In genomic region chr7:68332799-68333198, GRCm38 (mm10) we compare ENCODE assay signal across 34 mouse cellular contexts. TPM values are rescaled to one million over a fixed set of nuclear protein-coding genes. Genes with fewer than 3 reads are reported as not detected.
"Had no signal": no experiment of that assay in that cellular context is flagged by ENCODE, and none has a peak within 500 bp of the region (broad histone marks: within the 10 kb centered on the region; RNA-seq: fewer than 3 reads in every experiment).

No protein-coding gene starts in this region.

- H3K4me2 ChIP-seq: heart, embryonic 11.5 days; heart, embryonic 12.5 days; heart, embryonic 13.5 days; heart, embryonic 15.5 days; hindbrain, embryonic 12.5 days; hindbrain, embryonic 13.5 days; hindbrain, embryonic 14.5 days; hindbrain, embryonic 15.5 days; intestine, embryonic 15.5 days; kidney, embryonic 15.5 days had no signal

- H3K27ac ChIP-seq: heart, embryonic 13.5 days; heart, embryonic 15.5 days; hindbrain, embryonic 10.5 days; hindbrain, embryonic 12.5 days; hindbrain, embryonic 13.5 days; hindbrain, embryonic 14.5 days; hindbrain, embryonic 15.5 days; hindbrain, postnatal 0 days; intestine, embryonic 15.5 days; kidney, embryonic 15.5 days; kidney, postnatal 0 days; layer of hippocampus, adult 2 months; left cerebral cortex, adult 2 months had no signal

- H3K4me3 ChIP-seq: heart, embryonic 12.5 days; heart, embryonic 13.5 days; heart, embryonic 15.5 days; hindbrain, embryonic 10.5 days; hindbrain, embryonic 12.5 days; hindbrain, embryonic 13.5 days; hindbrain, embryonic 15.5 days; intestine, embryonic 15.5 days; kidney, embryonic 15.5 days; layer of hippocampus, adult 2 months; left cerebral cortex, adult 2 months had no signal

- H3K4me1 ChIP-seq: heart, embryonic 12.5 days; heart, embryonic 13.5 days; heart, embryonic 15.5 days; hindbrain, embryonic 10.5 days; hindbrain, embryonic 12.5 days; hindbrain, embryonic 13.5 days; hindbrain, embryonic 15.5 days; intestine, embryonic 15.5 days had no signal

- H3K36me3 ChIP-seq: heart, embryonic 12.5 days; heart, embryonic 13.5 days; heart, embryonic 15.5 days; hindbrain, embryonic 10.5 days; hindbrain, embryonic 12.5 days; hindbrain, embryonic 13.5 days; hindbrain, embryonic 15.5 days; intestine, embryonic 15.5 days; kidney, embryonic 15.5 days had no signal

- H3K9me3 ChIP-seq: heart, embryonic 13.5 days; heart, embryonic 15.5 days; hindbrain, embryonic 10.5 days; hindbrain, embryonic 12.5 days; hindbrain, embryonic 13.5 days; hindbrain, embryonic 15.5 days; intestine, embryonic 15.5 days had no signal

- H3K27me3 ChIP-seq: heart, embryonic 12.5 days; heart, embryonic 13.5 days; heart, embryonic 15.5 days; hindbrain, embryonic 12.5 days; hindbrain, embryonic 13.5 days; hindbrain, embryonic 15.5 days; intestine, embryonic 15.5 days; kidney, embryonic 15.5 days had no signal

- H3K9ac ChIP-seq: heart, embryonic 12.5 days; heart, embryonic 13.5 days; heart, embryonic 15.5 days; hindbrain, embryonic 12.5 days; hindbrain, embryonic 13.5 days; hindbrain, embryonic 14.5 days; hindbrain, embryonic 15.5 days; intestine, embryonic 15.5 days; kidney, embryonic 15.5 days had no signal

- ATAC-seq: hindbrain, embryonic 16.5 days; hindbrain, postnatal 0 days; inflammation-experienced regulatory T-cells, adult 6 months; intestine, embryonic 15.5 days; intestine, embryonic 16.5 days; intestine, postnatal 0 days had no signal

- DNase-seq: heart, postnatal 10 days; heart, postnatal 14 days; heart, postnatal 36 days; heart, postnatal 4 days; kidney, adult 11 months; kidney, adult 18-20 months; kidney, adult 2 months; kidney, adult 8-10 months; kidney, adult 9 months; kidney, postnatal 10 days; kidney, postnatal 14 days; kidney, postnatal 25 days; kidney, postnatal 36 days; kidney, postnatal 4 days; layer of hippocampus, postnatal 36 days had no signal

RNA-seq across cellular contexts. Expression of gene Fam169b, which starts 59.2 kb away (rescaled TPM):
- polyA plus RNA-seq: hindbrain, embryonic 16.5 days had no signal
